Mouse (Mus musculus): ENCODE data around the gene Ppfia3. TPM values are rescaled to one million over a fixed set of nuclear protein-coding genes. Genes with fewer than 3 reads are reported as not detected.
A peak's percentile ranks its signal among the peaks of the same experiment; 100 is the strongest.
"Not testable (repeated sequence)": the region's sequence is repeated elsewhere in the genome, so short reads cannot be mapped to it uniquely, and the experiment has no call there.

Ppfia3 gene
- polyA plus RNA-seq, 1 experiment from 2014 or later, result 5.5 TPM

DNA sequence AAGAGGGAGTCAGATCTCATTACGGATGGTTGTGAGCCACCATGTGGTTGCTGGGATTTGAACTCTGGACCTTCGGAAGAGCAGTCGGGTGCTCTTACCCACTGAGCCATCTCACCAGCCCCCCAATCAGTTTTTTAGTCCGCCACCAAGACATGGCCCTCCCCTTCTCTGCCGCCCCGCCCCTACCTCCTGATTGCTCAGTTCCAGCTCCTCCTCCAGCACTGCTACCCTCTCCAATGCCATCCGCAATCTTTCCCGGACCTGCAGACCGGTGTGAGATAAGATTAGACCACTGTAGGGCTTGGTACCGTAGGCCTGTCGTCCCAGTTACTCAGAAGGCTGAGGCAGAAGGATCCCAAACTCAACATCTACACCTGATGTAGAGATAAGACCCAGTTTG is 7.7 kb downstream of the Ppfia3 start:
- 55% methylated on average over 10 of the region's 11 CpGs for WGBS
- not testable (repeated sequence) for H3K4me2 ChIP-seq (ENCODE audit: low read depth, low read length); H3K36me3 ChIP-seq (ENCODE audit: control insufficient read depth, insufficient read depth, low read length); H3K4me1 ChIP-seq (ENCODE audit: control insufficient read depth, insufficient read depth, low read length); ATAC-seq (ENCODE audit: insufficient read depth, low FRiP score); H3K27ac ChIP-seq (ENCODE audit: low read length); H3K4me3 ChIP-seq (replicated peaks; ENCODE audit: low read length); H3K9ac ChIP-seq (ENCODE audit: low read length); H3K9me3 ChIP-seq (replicated peaks; ENCODE audit: control insufficient read depth, low read length)
- peaks cover 20% of the 10 kb centered on the region for H3K27me3 ChIP-seq (ENCODE audit: control insufficient read depth, insufficient read depth, low read length)

DNA sequence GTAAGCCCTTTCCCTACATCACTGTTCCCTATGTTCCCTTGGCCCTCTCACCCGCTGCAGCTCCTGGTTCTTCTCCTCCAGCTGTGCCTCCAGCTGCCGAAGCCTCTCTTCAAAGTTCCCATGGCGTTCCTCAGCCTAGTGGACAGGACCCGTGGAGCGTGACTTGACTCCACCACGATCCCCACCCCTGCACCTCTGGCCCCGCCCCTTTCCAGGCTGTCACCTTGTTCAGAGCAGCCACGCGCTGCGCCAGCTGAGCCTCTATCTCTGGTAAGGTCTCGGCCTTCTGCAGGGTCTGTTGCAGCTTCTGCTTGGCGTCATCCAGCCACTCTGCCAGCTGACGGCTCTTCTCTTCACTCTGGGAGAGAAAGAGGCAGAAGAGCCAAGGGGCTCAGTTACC is 10.7 kb downstream of the Ppfia3 start:
- no peak for ATAC-seq (ENCODE audit: insufficient read depth, low FRiP score)
- Histone ChIP-seq H3K4me3 (replicated peaks; ENCODE audit: low read length) (no peak overlapping the region), H3K27me3 (ENCODE audit: control insufficient read depth, insufficient read depth, low read length) (peaks cover 9% of the 10 kb centered on the region; the same call in 1 of the 2 replicates), H3K4me2 (ENCODE audit: low read depth, low read length) (no peak overlapping the region), H3K9ac (ENCODE audit: low read length) (no peak overlapping the region), H3K4me1 (ENCODE audit: control insufficient read depth, insufficient read depth, low read length) (0 out of 2 replicates have a peak, but pooled peaks cover under 1% of the 10 kb centered on the region), H3K9me3 (replicated peaks; ENCODE audit: control insufficient read depth, low read length) (no peaks in the 10 kb centered on the region), H3K36me3 (ENCODE audit: control insufficient read depth, insufficient read depth, low read length) (no peaks in the 10 kb centered on the region), H3K27ac (ENCODE audit: low read length) (no peak overlapping the region)
- WGBS, result 37% methylated on average over 13 of the region's 13 CpGs

- 65% methylated on average over 15 of the region's 15 CpGs for WGBS
- Histone ChIP-seq H3K9me3 (replicated peaks; ENCODE audit: control insufficient read depth, low read length) (no peaks in the 10 kb centered on the region), H3K9ac (ENCODE audit: low read length) (no peak overlapping the region), H3K4me1 (ENCODE audit: control insufficient read depth, insufficient read depth, low read length) (no peaks in the 10 kb centered on the region), H3K36me3 (ENCODE audit: control insufficient read depth, insufficient read depth, low read length) (no peaks in the 10 kb centered on the region), H3K27me3 (ENCODE audit: control insufficient read depth, insufficient read depth, low read length) (peaks cover 6% of the 10 kb centered on the region; the same call in 1 of the 2 replicates), H3K27ac (ENCODE audit: low read length) (no peak overlapping the region), H3K4me3 (replicated peaks; ENCODE audit: low read length) (no peak overlapping the region), H3K4me2 (ENCODE audit: low read depth, low read length) (no peak overlapping the region)
- ATAC-seq (ENCODE audit: insufficient read depth, low FRiP score), result 0 out of 2 replicates have a peak, but pooled peaks have one; percentile 33
Measured at GRCm38 (mm10) chr7:45355318-45356020, 11.3 kb downstream of the Ppfia3 start.

- no peak overlapping the region for H3K9ac ChIP-seq (ENCODE audit: low read length)
- no peak overlapping the region for H3K27ac ChIP-seq (ENCODE audit: low read length)
- ATAC-seq (ENCODE audit: insufficient read depth, low FRiP score), result no peak
- H3K9me3 ChIP-seq (replicated peaks; ENCODE audit: control insufficient read depth, low read length), result no peaks in the 10 kb centered on the region
- H3K27me3 ChIP-seq (ENCODE audit: control insufficient read depth, insufficient read depth, low read length), result no peaks in the 10 kb centered on the region
- no peak overlapping the region for H3K4me2 ChIP-seq (ENCODE audit: low read depth, low read length)
- no peaks in the 10 kb centered on the region for H3K4me1 ChIP-seq (ENCODE audit: control insufficient read depth, insufficient read depth, low read length)
- 23% methylated on average over 5 of the region's 5 CpGs for WGBS
- H3K36me3 ChIP-seq (ENCODE audit: control insufficient read depth, insufficient read depth, low read length), result no peaks in the 10 kb centered on the region
- no peak overlapping the region for H3K4me3 ChIP-seq (replicated peaks; ENCODE audit: low read length)
Measured at GRCm38 (mm10) chr7:45353041-45353440, 13.8 kb downstream of the Ppfia3 start.

DNA sequence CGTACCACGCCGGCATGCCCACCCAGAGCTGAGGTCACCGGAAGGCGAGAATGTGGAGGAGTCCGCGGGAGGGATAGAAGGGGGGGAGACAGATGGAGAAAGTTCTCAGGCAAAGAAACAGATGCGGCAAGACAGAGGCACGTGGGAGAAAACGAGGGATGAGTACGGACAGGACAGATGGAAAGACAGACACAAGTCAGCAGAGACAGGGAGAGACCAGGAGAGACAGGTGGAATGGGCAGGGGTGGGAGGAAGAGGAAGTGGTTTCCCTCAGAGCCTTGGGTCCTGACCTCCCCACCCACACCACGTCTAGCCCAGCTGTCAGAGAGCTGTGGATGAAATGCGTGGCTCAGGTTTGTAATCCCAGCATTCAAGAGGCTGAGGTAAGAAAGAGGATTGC is 19.9 kb downstream of the Ppfia3 start:
- Histone ChIP-seq H3K4me3 (replicated peaks; ENCODE audit: low read length) (no peak overlapping the region), H3K27me3 (ENCODE audit: control insufficient read depth, insufficient read depth, low read length) (no peaks in the 10 kb centered on the region), H3K9me3 (replicated peaks; ENCODE audit: control insufficient read depth, low read length) (no peaks in the 10 kb centered on the region), H3K4me2 (ENCODE audit: low read depth, low read length) (no peak overlapping the region), H3K36me3 (ENCODE audit: control insufficient read depth, insufficient read depth, low read length) (no peaks in the 10 kb centered on the region), H3K9ac (ENCODE audit: low read length) (no peak overlapping the region), H3K4me1 (ENCODE audit: control insufficient read depth, insufficient read depth, low read length) (no peaks in the 10 kb centered on the region), H3K27ac (ENCODE audit: low read length) (no peak overlapping the region)
- ATAC-seq (ENCODE audit: insufficient read depth, low FRiP score), result no peak
- 70% methylated on average over 13 of the region's 13 CpGs for WGBS

DNA sequence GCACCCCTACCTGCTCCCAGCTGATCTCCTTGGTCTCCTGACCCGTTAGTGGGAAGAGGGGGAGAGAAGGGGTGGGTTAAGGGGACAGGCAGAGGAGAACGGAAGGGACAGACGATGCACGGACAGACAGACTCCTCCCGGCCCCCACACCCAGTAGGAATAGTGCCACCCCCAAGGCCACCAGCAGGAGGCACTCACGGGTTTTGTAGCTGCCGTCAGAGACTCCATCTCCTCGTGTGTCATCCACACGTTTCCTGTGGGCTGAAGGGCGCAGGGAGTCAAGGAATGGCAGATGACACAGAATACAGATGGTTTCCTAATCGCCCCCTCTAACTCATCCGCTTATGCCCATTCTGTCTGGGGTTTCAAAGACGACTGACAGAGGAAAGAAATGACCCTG is 23.3 kb downstream of the Ppfia3 start:
- Histone ChIP-seq H3K27ac (ENCODE audit: low read length) (no peak overlapping the region), H3K27me3 (ENCODE audit: control insufficient read depth, insufficient read depth, low read length) (no peaks in the 10 kb centered on the region), H3K9me3 (replicated peaks; ENCODE audit: control insufficient read depth, low read length) (no peaks in the 10 kb centered on the region)

DNA sequence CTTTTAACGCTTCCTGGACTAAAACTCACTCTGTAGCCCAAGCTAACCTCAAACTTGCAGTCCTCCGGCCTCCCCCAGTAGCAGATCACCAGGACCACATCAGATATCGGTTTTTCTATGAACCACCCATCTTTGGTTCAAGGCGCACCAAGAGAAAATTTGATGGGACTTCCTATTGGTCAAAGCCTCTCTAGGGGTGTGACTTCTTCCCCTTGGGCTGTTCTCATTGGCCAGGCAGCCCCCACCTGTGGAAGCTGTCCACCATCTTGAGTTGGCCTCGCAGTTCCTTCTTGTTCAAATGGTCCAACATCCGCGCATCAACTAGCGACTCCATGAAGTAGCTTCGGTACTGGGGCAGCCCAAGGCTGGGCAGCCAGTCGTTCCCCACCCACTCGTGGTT is 24.7 kb downstream of the Ppfia3 start:
- H3K9me3 ChIP-seq (replicated peaks; ENCODE audit: control insufficient read depth, low read length), result no peaks in the 10 kb centered on the region
- H3K36me3 ChIP-seq (ENCODE audit: control insufficient read depth, insufficient read depth, low read length), result no peaks in the 10 kb centered on the region
- no peak overlapping the region for H3K27ac ChIP-seq (ENCODE audit: low read length)
- H3K4me1 ChIP-seq (ENCODE audit: control insufficient read depth, insufficient read depth, low read length), result peaks cover 34% of the 10 kb centered on the region
- no peak overlapping the region for H3K9ac ChIP-seq (ENCODE audit: low read length)
- 90% methylated on average over 11 of the region's 11 CpGs for WGBS
- no peak for ATAC-seq (ENCODE audit: insufficient read depth, low FRiP score)
- H3K27me3 ChIP-seq (ENCODE audit: control insufficient read depth, insufficient read depth, low read length), result no peaks in the 10 kb centered on the region
- H3K4me2 ChIP-seq (ENCODE audit: low read depth, low read length), result no peak overlapping the region
- H3K4me3 ChIP-seq (replicated peaks; ENCODE audit: low read length), result no peak overlapping the region

More for the DNA sequence above, 23.3 kb downstream of the Ppfia3 start:
- WGBS, result 26% methylated on average over 13 of the region's 13 CpGs
- no peaks in the 10 kb centered on the region for H3K36me3 ChIP-seq (ENCODE audit: control insufficient read depth, insufficient read depth, low read length)
- H3K4me3 ChIP-seq (replicated peaks; ENCODE audit: low read length), result no peak overlapping the region
- H3K9ac ChIP-seq (ENCODE audit: low read length), result no peak overlapping the region
- H3K4me1 ChIP-seq (ENCODE audit: control insufficient read depth, insufficient read depth, low read length), result peaks cover 22% of the 10 kb centered on the region
- no peak for ATAC-seq (ENCODE audit: insufficient read depth, low FRiP score)
- no peak overlapping the region for H3K4me2 ChIP-seq (ENCODE audit: low read depth, low read length)

DNA sequence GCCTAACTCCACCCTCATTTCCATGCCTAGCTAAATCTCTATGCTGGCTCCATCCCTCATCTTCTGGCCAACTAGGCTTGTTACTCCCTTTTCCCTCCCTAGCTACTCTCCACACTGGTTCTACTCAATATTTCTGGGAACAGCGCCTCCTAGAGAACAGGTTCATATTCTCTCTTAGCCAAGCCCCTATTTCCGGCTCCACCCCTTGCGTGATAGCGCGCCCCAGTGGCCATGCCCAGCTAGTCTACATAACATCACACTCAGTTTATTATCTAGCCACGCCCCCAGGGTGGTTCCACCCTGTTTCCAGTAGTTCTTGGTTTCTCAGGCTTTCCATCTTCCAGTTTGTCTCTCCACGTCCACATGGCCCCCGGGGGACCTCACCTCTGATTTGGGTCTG is 25.5 kb downstream of the Ppfia3 start:
- WGBS, result 3% methylated on average over 8 of the region's 8 CpGs
- peak overlapping the region; percentile 52 for H3K4me3 ChIP-seq (replicated peaks; ENCODE audit: low read length)
- H3K4me1 ChIP-seq (ENCODE audit: control insufficient read depth, insufficient read depth, low read length), result peaks cover 34% of the 10 kb centered on the region
- H3K27ac ChIP-seq (ENCODE audit: low read length), result peak overlapping the region; percentile 47
- H3K27me3 ChIP-seq (ENCODE audit: control insufficient read depth, insufficient read depth, low read length), result no peaks in the 10 kb centered on the region
- H3K36me3 ChIP-seq (ENCODE audit: control insufficient read depth, insufficient read depth, low read length), result no peaks in the 10 kb centered on the region
- H3K9ac ChIP-seq (ENCODE audit: low read length), result peak overlapping the region; percentile 70; the same call in 1 of the 2 replicates
- no peaks in the 10 kb centered on the region for H3K9me3 ChIP-seq (replicated peaks; ENCODE audit: control insufficient read depth, low read length)
- H3K4me2 ChIP-seq (ENCODE audit: low read depth, low read length), result peak overlapping the region; percentile 72
- peak; percentile 51 for ATAC-seq (ENCODE audit: insufficient read depth, low FRiP score)

GRCm38 (mm10) chr7:45340669-45341068 is 26.1 kb downstream of the Ppfia3 start:
- Histone ChIP-seq H3K4me2 (ENCODE audit: low read depth, low read length) (peak overlapping the region; percentile 72), H3K27ac (ENCODE audit: low read length) (peak overlapping the region; percentile 47; the same call in 1 of the 2 replicates), H3K36me3 (ENCODE audit: control insufficient read depth, insufficient read depth, low read length) (no peaks in the 10 kb centered on the region), H3K4me1 (ENCODE audit: control insufficient read depth, insufficient read depth, low read length) (peaks cover 34% of the 10 kb centered on the region), H3K9ac (ENCODE audit: low read length) (peak overlapping the region; percentile 70), H3K4me3 (replicated peaks; ENCODE audit: low read length) (peak overlapping the region; percentile 52), H3K9me3 (replicated peaks; ENCODE audit: control insufficient read depth, low read length) (no peaks in the 10 kb centered on the region), H3K27me3 (ENCODE audit: control insufficient read depth, insufficient read depth, low read length) (no peaks in the 10 kb centered on the region)
- WGBS, result 1% methylated on average over 11 of the region's 11 CpGs
- ATAC-seq (ENCODE audit: insufficient read depth, low FRiP score), result no peak
